Mouse (Mus musculus) midbrain, embryonic 11.5 days (tissue): Measurements from ENCODE around the gene Ccdc60. TPM values are rescaled to one million over a fixed set of nuclear protein-coding genes. Genes with fewer than 3 reads are reported as not detected.
"Not testable (repeated sequence)": the region's sequence is repeated elsewhere in the genome, so short reads cannot be mapped to it uniquely, and the experiment has no call there.

Experiments
- ATAC-seq: fragments of 200-750 bp; cut with Nextera tagmentation; 2 replicates; pipeline ENCODE4 v1.8.0; 2017; ENCODE audit warnings: moderate TSS enrichment, moderate library complexity; ENCODE audit not compliant: low FRiP score
- DNase-seq: peaks from one replicate; pipeline ENCODE4 v3.0.0; 2015; ENCODE audit warnings: low spot score; ENCODE audit errors: missing footprints
- H3K27ac ChIP-seq: fragments of 300-500 bp; sonication (generic); 2 replicates; pipeline ENCODE4 v1.5.1; 2014; ENCODE audit warnings: low read depth, low read length
- H3K27me3 ChIP-seq: fragments of 300-500 bp; sonication (generic); 2 replicates; pipeline ENCODE4 v1.6.1; 2014; ENCODE audit warnings: mild to moderate bottlenecking, low read length, moderate library complexity, mixed read lengths; ENCODE audit not compliant: control insufficient read depth, insufficient read depth
- H3K36me3 ChIP-seq: fragments of 300-500 bp; sonication (generic); 2 replicates; pipeline ENCODE4 v1.6.1; 2014; ENCODE audit warnings: mild to moderate bottlenecking, low read length, moderate library complexity, mixed read lengths; ENCODE audit not compliant: control insufficient read depth, insufficient read depth
- H3K4me1 ChIP-seq: fragments of 300-500 bp; sonication (generic); 2 replicates; pipeline ENCODE4 v1.6.1; 2014; ENCODE audit warnings: low read length; ENCODE audit not compliant: control insufficient read depth, insufficient read depth
- H3K4me2 ChIP-seq: fragments of 300-500 bp; sonication (generic); 2 replicates; pipeline ENCODE4 v1.6.1; 2014; ENCODE audit warnings: mild to moderate bottlenecking, moderate library complexity
- H3K4me3 ChIP-seq: fragments of 300-500 bp; sonication (generic); 2 replicates; pipeline ENCODE4 v1.5.1; 2014; ENCODE audit warnings: low read depth, low read length
- H3K9ac ChIP-seq: fragments of 300-500 bp; sonication (generic); 2 replicates; pipeline ENCODE4 v1.6.1; 2014; ENCODE audit warnings: low read length
- H3K9me3 ChIP-seq: fragments of 300-500 bp; sonication (generic); 2 replicates; pipeline ENCODE4 v1.6.1; 2016; ENCODE audit warnings: low read length; ENCODE audit not compliant: control insufficient read depth
- WGBS: fragments of 180-500 bp; shearing (Covaris S2); extraction: QIAGEN DNeasy Blood & Tissue Kit; methylation state at CpG from one replicate; pipeline ENCODE4 v1.1.7; 2014; 5-methylcytosine and 5-hydroxymethylcytosine counted together
- polyA plus RNA-seq: library from polyadenylated mRNA; unstranded; fragments of >200 nt; fragmentation: Nextera tagmentation; extraction: Ambion mirVana; gene quantifications from 2 replicates; pipeline ENCODE4 v1.2.1, GENCODE M21; 2014

Gene Ccdc60
- polyA plus RNA-seq, 1 experiment from 2014 or later = 1.9 TPM

GRCm38 (mm10) chr5:116305557-116305956 lies 16.8 kb upstream of the Ccdc60 start:
- 92% methylated on average over 4 of the region's 4 CpGs for WGBS
- Histone ChIP-seq H3K4me1 (no peaks in the 10 kb centered on the region), H3K4me3 (no peak overlapping the region), H3K27ac (no peak overlapping the region), H3K27me3 (no peaks in the 10 kb centered on the region), H3K36me3 (no peaks in the 10 kb centered on the region), H3K9ac (no peak overlapping the region), H3K4me2 (no peak overlapping the region), H3K9me3 (no peaks in the 10 kb centered on the region)
- ATAC-seq = no peak
- no peak for DNase-seq

GRCm38 (mm10) chr5:116305146-116305545 lies 16.4 kb upstream of the Ccdc60 start:
- ATAC-seq, H3K4me3 ChIP-seq, H3K27me3 ChIP-seq, H3K4me2 ChIP-seq, DNase-seq, H3K27ac ChIP-seq, H3K4me1 ChIP-seq, H3K36me3 ChIP-seq, H3K9me3 ChIP-seq, H3K9ac ChIP-seq: not testable (repeated sequence)

- DNase-seq (no peak), ATAC-seq (no peak)
- no peak overlapping the region for H3K27ac ChIP-seq
- 84% methylated on average over 9 of the region's 9 CpGs for WGBS
- H3K27me3 ChIP-seq = no peaks in the 10 kb centered on the region
- H3K9me3 ChIP-seq = no peaks in the 10 kb centered on the region
- H3K4me1 ChIP-seq = no peaks in the 10 kb centered on the region
- H3K4me2 ChIP-seq = no peak overlapping the region
- H3K9ac ChIP-seq = no peak overlapping the region
- H3K36me3 ChIP-seq = no peaks in the 10 kb centered on the region
- H3K4me3 ChIP-seq = no peak overlapping the region
Measured at GRCm38 (mm10) chr5:116300984-116301383, 12.2 kb upstream of the Ccdc60 start.

DNA sequence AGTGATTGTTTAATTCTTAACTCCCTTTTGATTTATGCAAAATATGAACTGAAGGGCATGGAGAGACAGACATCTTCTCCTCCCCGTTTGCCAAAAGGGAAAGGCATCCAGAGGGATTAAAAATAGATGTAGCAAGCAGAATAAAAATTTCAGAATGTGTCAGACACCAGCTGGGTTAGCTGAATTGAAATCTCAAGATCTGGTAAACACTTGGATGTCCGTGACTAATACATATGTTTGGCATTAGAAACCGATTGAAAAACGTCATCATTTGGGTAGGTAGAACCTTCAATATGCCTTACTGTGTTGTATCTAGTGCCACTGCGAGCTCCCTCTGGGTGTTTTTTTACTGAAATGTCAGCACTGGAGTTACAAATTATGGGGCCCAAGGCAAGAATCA lies 4.7 kb upstream of the Ccdc60 start:
- no peaks in the 10 kb centered on the region for H3K9me3 ChIP-seq
- H3K4me3 ChIP-seq = no peak overlapping the region
- H3K4me1 ChIP-seq = peaks cover 15% of the 10 kb centered on the region
- no peaks in the 10 kb centered on the region for H3K27me3 ChIP-seq
- ATAC-seq (no peak), DNase-seq (no peak)
- WGBS = 83% methylated on average over 5 of the region's 5 CpGs
- no peak overlapping the region for H3K9ac ChIP-seq
- H3K36me3 ChIP-seq = no peaks in the 10 kb centered on the region
- H3K4me2 ChIP-seq = no peak overlapping the region
- H3K27ac ChIP-seq = no peak overlapping the region

DNA sequence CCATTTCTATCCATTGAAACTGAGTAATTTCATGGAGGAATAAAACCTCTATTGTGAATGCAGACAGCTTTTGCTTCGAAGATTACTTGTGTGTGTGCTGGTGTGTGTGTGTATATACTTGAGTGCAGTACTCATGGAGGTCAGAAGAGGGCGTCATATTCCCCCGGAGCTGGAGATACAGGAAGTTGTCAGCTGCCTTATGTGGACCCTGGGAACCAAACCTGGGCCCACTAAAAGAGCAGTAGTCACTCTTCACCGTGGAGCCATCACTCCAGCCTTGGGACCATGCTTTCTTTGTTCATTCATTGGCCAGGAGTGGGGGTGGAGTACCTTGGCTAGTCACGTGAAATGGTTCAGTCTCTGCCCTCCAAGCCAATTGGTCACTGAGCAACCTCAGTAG lies 1.8 kb upstream of the Ccdc60 start:
- no peaks in the 10 kb centered on the region for H3K27me3 ChIP-seq
- no peak overlapping the region for H3K4me2 ChIP-seq
- peaks cover 22% of the 10 kb centered on the region for H3K4me1 ChIP-seq
- H3K9ac ChIP-seq = no peak overlapping the region
- ATAC-seq = no peak
- no peaks in the 10 kb centered on the region for H3K9me3 ChIP-seq
- H3K27ac ChIP-seq = no peak overlapping the region
- H3K4me3 ChIP-seq = no peak overlapping the region
- 85% methylated on average over 5 of the region's 5 CpGs for WGBS
- DNase-seq = no peak
- no peaks in the 10 kb centered on the region for H3K36me3 ChIP-seq

DNA sequence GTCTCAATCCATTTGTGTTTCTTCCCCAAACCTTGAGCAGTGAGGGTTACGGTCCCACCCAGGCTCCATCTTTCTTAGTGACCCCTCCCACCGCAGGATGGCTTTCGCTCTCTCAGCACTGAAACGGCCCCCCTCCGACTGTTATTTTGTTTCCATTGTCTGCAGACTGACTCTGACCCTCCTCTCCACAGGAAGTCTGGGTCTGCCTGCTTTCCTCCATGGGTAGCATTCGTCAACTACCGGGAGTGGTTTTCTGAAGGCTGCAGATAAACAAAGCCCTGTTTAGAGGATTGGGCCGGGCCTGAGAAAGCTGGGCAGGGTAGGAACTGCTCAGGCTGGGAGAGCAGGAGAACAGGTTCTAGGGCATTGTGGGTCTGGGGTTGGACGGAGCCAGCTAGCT lies 1.1 kb upstream of the Ccdc60 start:
- Histone ChIP-seq H3K9me3 (no peaks in the 10 kb centered on the region), H3K36me3 (no peaks in the 10 kb centered on the region), H3K4me2 (peak overlapping the region; percentile 43), H3K4me3 (no peak overlapping the region), H3K4me1 (peaks cover 22% of the 10 kb centered on the region), H3K27ac (no peak overlapping the region), H3K27me3 (no peaks in the 10 kb centered on the region), H3K9ac (peak overlapping the region; percentile 22; the same call in 1 of the 2 replicates)
- ATAC-seq (peak; percentile 51; the same call in 1 of the 2 replicates), DNase-seq (peak; percentile 89)
- WGBS = 2% methylated on average over 9 of the region's 9 CpGs

GRCm38 (mm10) chr5:116288183-116288582 lies 602 bp downstream of the Ccdc60 start:
- WGBS = 37% methylated on average over 10 of the region's 10 CpGs
- ATAC-seq (no peak), DNase-seq (no peak)
- Histone ChIP-seq H3K36me3 (no peaks in the 10 kb centered on the region), H3K4me2 (peak overlapping the region; percentile 43), H3K9me3 (no peaks in the 10 kb centered on the region), H3K4me3 (no peak overlapping the region), H3K9ac (no peak overlapping the region; the same call in 1 of the 2 replicates), H3K27me3 (no peaks in the 10 kb centered on the region), H3K4me1 (peaks cover 22% of the 10 kb centered on the region), H3K27ac (no peak overlapping the region)

GRCm38 (mm10) chr5:116285532-116286176 lies 3.1 kb downstream of the Ccdc60 start:
- peaks cover 22% of the 10 kb centered on the region for H3K4me1 ChIP-seq

DNA sequence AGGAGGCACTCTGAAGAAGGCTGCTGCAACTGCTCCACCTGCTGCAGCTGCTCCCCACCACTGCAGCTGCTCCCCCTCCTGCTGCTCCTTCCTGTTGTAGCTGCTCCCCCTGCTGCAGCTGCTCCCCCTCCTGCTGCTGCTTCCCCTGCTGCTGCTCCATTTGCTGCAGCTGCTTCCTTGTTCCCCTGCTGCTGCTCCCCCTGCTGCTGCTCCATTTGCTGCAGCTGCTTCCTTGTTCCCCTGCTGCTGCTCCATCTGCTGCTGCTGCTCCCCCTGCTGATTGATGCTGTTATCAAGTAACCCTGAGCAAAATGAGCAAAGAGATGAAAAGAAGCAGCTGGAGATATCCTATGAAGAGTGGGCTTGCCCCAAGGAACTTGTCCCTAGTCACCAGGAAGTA lies 8.3 kb downstream of the Ccdc60 start:
- Histone ChIP-seq H3K4me2 (no peak overlapping the region), H3K27ac (no peak overlapping the region), H3K9ac (no peak overlapping the region), H3K4me3 (no peak overlapping the region), H3K27me3 (no peaks in the 10 kb centered on the region), H3K36me3 (no peaks in the 10 kb centered on the region), H3K4me1 (no peaks in the 10 kb centered on the region; the same call in 1 of the 2 replicates), H3K9me3 (peaks cover 5% of the 10 kb centered on the region; the same call in 1 of the 2 replicates)
- ATAC-seq = no peak
- no peak for DNase-seq

More at GRCm38 (mm10) chr5:116285532-116286176, 3.1 kb downstream of the Ccdc60 start:
- H3K9ac ChIP-seq = no peak overlapping the region
- ATAC-seq = no peak
- 37% methylated on average over 15 of the region's 15 CpGs for WGBS
- DNase-seq = peak; percentile 86
- no peaks in the 10 kb centered on the region for H3K27me3 ChIP-seq
- no peak overlapping the region for H3K27ac ChIP-seq
- no peaks in the 10 kb centered on the region for H3K9me3 ChIP-seq
- H3K36me3 ChIP-seq = no peaks in the 10 kb centered on the region
- no peak overlapping the region for H3K4me3 ChIP-seq
- H3K4me2 ChIP-seq = no peak overlapping the region
